Mouse (Mus musculus) testis, adult 2 months (tissue): ENCODE results near the gene Tlr8.

Source experiments
- CTCF ChIP-seq: fragments of 200-500 bp; IDR thresholded peaks from 2 replicates; pipeline ENCODE4 v1.5.1; 2012; ENCODE audit warnings: low read depth, mild to moderate bottlenecking, inconsistent platforms, low read length, moderate library complexity; ENCODE audit not compliant: control insufficient read depth, insufficient read depth, insufficient replicate concordance
- POLR2A ChIP-seq: fragments of 200-500 bp; IDR thresholded peaks from 2 replicates; pipeline ENCODE4 v1.6.1; 2012; ENCODE audit warnings: low read depth, mild to moderate bottlenecking, inconsistent platforms, low read length, moderate library complexity; ENCODE audit not compliant: control insufficient read depth

- TF ChIP-seq CTCF = no peak
- TF ChIP-seq POLR2A = no peak
Observed at GRCm38 (mm10) chrX:167212707-167213106, 51.4 kb downstream of the Tlr8 start.
